Mouse (Mus musculus): Measurements from ENCODE around the gene Evc2. TPM values are rescaled to one million over a fixed set of nuclear protein-coding genes. Genes with fewer than 3 reads are reported as not detected.

Gene Evc2
- polyA plus RNA-seq, 1 experiment, result 0.13 TPM

DNA sequence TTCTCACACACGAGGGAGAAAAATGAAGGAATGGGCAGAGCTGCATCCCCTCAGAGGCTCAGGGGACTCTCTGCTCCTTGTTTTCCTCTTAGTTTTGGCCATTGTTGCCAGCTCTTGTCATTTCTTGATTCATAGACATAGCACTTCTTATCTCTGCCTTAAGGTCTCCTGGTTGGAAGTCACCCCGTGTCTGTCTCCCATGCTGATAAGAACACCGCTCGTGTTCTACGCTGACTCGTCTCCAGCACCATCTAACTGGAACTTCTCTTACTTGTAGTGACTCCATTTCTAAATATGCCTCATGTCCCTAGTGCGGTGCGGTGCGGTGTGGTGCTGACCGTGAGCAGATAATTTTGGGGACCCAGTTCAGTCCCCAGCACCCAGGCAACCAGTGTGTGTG lies 52.6 kb downstream of the Evc2 start:
- TF ChIP-seq CTCF (IDR thresholded peaks at IDR 0.05; ENCODE audit: low read depth, low read length) (no peak), POLR2A (IDR thresholded peaks at IDR 0.05; ENCODE audit: borderline replicate concordance, low read depth, low read length) (no peak)
- no peak overlapping the region for H3K4me3 ChIP-seq (ENCODE audit: insufficient read depth, low read length)
- H3K4me1 ChIP-seq (ENCODE audit: control insufficient read depth, insufficient read depth, low read length), result no peaks in the 10 kb centered on the region

DNA sequence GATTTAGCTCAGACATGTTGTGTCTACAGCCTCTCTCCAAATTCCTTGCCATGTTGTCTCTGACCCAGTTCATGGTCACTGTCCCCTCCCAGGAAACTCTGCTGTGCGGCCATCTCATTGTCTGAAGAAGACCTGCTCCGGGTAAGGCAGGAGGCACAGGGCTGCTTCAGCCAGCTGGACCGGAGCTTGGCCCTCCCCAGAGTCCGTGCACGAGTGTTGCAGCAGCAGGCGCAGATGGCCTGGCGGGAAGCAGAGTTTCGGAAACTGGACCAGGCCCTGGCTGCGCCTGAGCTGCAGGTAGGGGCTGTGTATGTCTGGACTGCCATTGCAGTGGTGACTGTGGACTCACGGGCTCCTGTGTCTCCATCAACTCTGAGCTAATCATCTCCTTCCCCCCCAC lies 53.6 kb downstream of the Evc2 start:
- H3K4me1 ChIP-seq (ENCODE audit: control insufficient read depth, insufficient read depth, low read length), result no peaks in the 10 kb centered on the region
- no peak overlapping the region for H3K4me3 ChIP-seq (ENCODE audit: insufficient read depth, low read length)
- TF ChIP-seq POLR2A (IDR thresholded peaks at IDR 0.05; ENCODE audit: borderline replicate concordance, low read depth, low read length) (no peak), CTCF (IDR thresholded peaks at IDR 0.05; ENCODE audit: low read depth, low read length) (no peak)
- H3K27ac ChIP-seq (ENCODE audit: insufficient read depth, low read depth, low read length), result no peak overlapping the region

More for the DNA sequence above, 52.6 kb downstream of the Evc2 start:
- no peak overlapping the region for H3K27ac ChIP-seq (ENCODE audit: insufficient read depth, low read depth, low read length)

DNA sequence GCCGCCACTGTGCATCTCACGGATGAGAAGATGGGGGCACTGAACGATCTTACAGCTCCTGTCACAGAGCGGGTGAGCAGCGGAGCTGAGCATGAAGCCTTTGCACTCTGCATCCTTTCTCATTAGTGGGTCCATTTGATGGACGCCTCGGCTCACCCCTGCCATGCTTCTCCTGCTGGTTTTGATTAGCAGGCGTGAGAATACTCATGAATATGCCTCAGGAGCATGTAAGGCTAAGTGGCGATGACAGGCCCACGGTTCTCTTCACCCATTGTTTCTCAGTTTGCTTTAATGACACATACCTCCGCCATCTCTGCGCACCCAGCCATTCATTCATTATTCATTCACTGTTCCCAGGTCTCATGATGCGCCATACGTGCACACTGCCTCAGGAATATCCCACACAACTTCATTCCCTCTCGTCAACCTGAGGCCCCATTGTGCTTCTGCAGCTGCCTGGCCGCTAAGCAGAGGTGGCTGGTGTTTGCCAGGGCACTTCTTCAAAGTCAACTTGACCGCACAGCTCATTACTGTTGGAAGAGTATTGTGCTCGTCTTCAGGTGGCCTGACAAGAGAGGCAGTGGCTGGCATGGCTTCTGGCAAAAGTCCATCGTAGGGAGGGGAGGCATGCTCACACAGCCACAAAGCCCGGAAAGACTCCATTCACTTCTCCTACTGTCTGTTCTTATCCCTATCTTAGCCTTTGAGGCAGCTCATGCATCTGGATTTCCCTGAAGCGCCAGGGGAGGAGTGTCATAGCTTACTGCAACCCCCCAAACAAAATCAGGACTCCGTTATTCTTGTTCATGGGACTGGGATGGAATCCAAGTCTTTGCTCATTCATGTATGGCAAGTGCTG lies 57.1 kb downstream of the Evc2 start:
- Histone ChIP-seq H3K4me3 (ENCODE audit: insufficient read depth, low read length) (no peak overlapping the region), H3K4me1 (ENCODE audit: control insufficient read depth, insufficient read depth, low read length) (no peaks in the 10 kb centered on the region), H3K27ac (ENCODE audit: insufficient read depth, low read depth, low read length) (no peak overlapping the region)
- no peak for TF ChIP-seq POLR2A (IDR thresholded peaks at IDR 0.05; ENCODE audit: borderline replicate concordance, low read depth, low read length)
- TF ChIP-seq CTCF (IDR thresholded peaks at IDR 0.05; ENCODE audit: low read depth, low read length), result no peak

DNA sequence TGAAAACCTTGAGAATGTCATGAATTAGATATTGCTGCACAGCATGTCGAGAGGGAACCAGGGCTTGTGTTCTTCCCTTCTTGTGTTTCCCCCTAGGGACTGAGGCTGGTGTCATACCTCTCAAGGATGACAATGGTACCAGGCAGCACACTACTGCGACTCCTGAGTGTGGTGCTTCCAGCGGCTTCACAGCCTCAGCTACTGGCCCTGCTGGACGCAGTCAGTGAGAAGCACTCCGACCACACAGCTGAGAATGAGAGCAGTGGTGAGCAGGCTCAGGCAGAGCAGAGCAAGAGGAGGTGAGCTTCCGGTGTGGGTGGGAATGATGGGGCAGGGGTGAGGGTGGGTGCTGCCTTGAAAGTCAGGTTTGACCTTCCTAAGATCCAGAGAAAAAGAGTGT lies 80.7 kb downstream of the Evc2 start:
- Histone ChIP-seq H3K4me1 (ENCODE audit: control insufficient read depth, insufficient read depth, low read length) (no peaks in the 10 kb centered on the region), H3K27ac (ENCODE audit: insufficient read depth, low read depth, low read length) (no peak overlapping the region), H3K4me3 (ENCODE audit: insufficient read depth, low read length) (no peak overlapping the region)
- TF ChIP-seq CTCF (IDR thresholded peaks at IDR 0.05; ENCODE audit: low read depth, low read length) (no peak), POLR2A (IDR thresholded peaks at IDR 0.05; ENCODE audit: borderline replicate concordance, low read depth, low read length) (no peak)

DNA sequence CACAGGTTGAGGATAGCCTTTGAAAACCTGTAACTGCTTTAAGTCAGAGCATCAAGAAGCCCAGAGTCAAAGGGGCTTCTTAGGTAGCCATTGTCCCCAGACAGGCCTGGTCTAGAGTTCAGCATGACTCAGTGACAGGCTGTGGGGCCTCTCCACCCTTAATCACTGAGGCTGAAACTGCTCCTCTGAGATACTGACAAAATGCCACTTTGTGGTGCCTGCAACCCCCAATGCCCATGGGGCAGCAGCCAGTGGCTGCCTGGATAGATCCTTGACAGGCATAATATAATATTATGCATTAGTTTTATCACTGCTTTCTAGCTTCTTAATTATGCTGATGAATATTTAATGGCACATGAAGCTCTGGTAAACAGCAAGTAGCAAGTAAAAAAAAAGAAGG lies 88.9 kb downstream of the Evc2 start:
- H3K27ac ChIP-seq (ENCODE audit: insufficient read depth, low read depth, low read length), result no peak overlapping the region
- TF ChIP-seq CTCF (IDR thresholded peaks at IDR 0.05; ENCODE audit: low read depth, low read length), result no peak
- no peak for TF ChIP-seq POLR2A (IDR thresholded peaks at IDR 0.05; ENCODE audit: borderline replicate concordance, low read depth, low read length)

DNA sequence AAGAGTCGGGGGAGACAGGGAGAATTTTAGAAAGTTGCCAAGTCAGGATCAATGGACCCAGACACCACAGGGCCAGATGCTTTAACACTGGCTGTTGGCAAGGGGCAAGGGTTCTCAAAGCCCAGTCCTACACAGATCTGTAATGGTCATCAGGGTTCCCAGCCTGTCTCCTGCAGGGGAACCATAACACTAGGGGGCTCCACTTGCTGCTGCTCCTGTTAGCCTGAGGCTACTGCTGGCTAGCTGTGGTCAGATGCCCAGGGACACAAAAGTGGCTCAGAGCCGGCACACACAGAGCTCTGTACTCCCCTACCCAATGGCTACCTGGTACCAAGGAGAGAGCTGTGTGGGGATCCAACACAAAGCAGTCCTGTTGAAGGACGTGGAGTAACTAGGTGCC lies 97.1 kb downstream of the Evc2 start:
- TF ChIP-seq CTCF (IDR thresholded peaks at IDR 0.05; ENCODE audit: low read depth, low read length) (no peak), POLR2A (IDR thresholded peaks at IDR 0.05; ENCODE audit: borderline replicate concordance, low read depth, low read length) (no peak)
- H3K4me1 ChIP-seq (ENCODE audit: control insufficient read depth, insufficient read depth, low read length), result no peaks in the 10 kb centered on the region
- no peak overlapping the region for H3K27ac ChIP-seq (ENCODE audit: insufficient read depth, low read depth, low read length)
- H3K4me3 ChIP-seq (ENCODE audit: insufficient read depth, low read length), result no peak overlapping the region

More for the DNA sequence above, 88.9 kb downstream of the Evc2 start:
- Histone ChIP-seq H3K4me1 (ENCODE audit: control insufficient read depth, insufficient read depth, low read length) (no peaks in the 10 kb centered on the region), H3K4me3 (ENCODE audit: insufficient read depth, low read length) (no peak overlapping the region)

DNA sequence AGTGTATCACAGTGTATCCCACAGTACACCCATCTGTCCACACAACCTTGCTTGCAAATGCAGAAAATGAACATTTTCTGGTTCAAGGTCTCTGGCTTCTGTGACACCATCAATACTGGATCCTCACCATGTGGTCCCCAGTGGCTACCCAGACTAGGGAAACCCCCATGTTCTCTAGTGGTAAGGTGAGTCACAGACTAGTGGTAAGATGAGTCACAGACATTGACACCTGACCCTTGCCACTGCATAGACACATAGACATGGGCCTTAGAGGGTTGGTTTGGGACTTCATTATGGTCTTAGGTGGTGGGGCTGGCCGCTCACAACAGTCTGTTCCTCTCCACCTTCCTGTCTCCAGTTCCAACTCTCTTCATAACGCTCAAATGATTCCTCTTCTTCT lies 104.5 kb downstream of the Evc2 start:
- Histone ChIP-seq H3K4me1 (ENCODE audit: control insufficient read depth, insufficient read depth, low read length) (no peaks in the 10 kb centered on the region), H3K27ac (ENCODE audit: insufficient read depth, low read depth, low read length) (no peak overlapping the region), H3K4me3 (ENCODE audit: insufficient read depth, low read length) (no peak overlapping the region)
- TF ChIP-seq POLR2A (IDR thresholded peaks at IDR 0.05; ENCODE audit: borderline replicate concordance, low read depth, low read length) (no peak), CTCF (IDR thresholded peaks at IDR 0.05; ENCODE audit: low read depth, low read length) (no peak)

DNA sequence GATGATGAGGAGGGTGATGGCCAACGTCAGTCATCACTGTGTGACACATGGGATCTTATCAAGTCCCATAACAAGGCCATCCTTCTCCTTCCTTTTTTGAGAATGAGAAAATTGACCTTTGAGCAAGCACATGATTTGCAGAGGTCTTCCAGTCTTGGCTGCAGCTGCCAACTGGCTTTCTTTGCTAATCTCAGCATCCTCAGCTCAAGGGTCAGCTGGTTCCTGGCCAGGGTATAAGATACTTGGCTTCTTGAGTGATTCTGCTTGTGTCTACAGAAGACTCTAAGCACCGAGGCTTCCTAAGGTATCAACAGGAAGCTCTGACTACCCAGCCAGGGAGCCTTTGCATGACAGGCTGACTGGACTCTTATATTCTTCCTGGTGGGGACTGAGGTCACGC lies 109.2 kb downstream of the Evc2 start:
- Histone ChIP-seq H3K27ac (ENCODE audit: insufficient read depth, low read depth, low read length) (no peak overlapping the region), H3K4me3 (ENCODE audit: insufficient read depth, low read length) (no peak overlapping the region), H3K4me1 (ENCODE audit: control insufficient read depth, insufficient read depth, low read length) (no peaks in the 10 kb centered on the region)
- TF ChIP-seq POLR2A (IDR thresholded peaks at IDR 0.05; ENCODE audit: borderline replicate concordance, low read depth, low read length) (no peak), CTCF (IDR thresholded peaks at IDR 0.05; ENCODE audit: low read depth, low read length) (no peak)

DNA sequence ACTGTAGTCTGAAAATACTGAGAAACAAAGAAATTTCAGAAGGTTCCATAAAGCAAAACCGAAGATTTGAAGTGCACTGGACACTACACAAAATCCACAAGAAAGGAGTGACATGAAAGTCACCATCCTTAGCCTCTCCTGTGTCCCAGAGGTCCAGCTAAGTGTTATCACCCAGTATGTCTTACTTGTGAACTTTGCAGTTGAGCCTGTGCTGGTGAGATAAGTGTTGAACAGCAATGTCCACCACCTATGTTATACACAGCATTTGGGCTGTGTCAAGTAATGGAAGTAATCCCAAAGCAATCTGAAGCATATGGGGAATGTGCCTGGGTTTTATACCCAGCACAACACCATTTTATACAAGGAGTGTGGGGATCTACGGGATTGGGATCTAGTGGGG lies 118.3 kb downstream of the Evc2 start:
- Histone ChIP-seq H3K27ac (ENCODE audit: insufficient read depth, low read depth, low read length) (no peak overlapping the region), H3K4me3 (ENCODE audit: insufficient read depth, low read length) (no peak overlapping the region), H3K4me1 (ENCODE audit: control insufficient read depth, insufficient read depth, low read length) (no peaks in the 10 kb centered on the region)
- TF ChIP-seq POLR2A (IDR thresholded peaks at IDR 0.05; ENCODE audit: borderline replicate concordance, low read depth, low read length) (no peak), CTCF (IDR thresholded peaks at IDR 0.05; ENCODE audit: low read depth, low read length) (no peak)

DNA sequence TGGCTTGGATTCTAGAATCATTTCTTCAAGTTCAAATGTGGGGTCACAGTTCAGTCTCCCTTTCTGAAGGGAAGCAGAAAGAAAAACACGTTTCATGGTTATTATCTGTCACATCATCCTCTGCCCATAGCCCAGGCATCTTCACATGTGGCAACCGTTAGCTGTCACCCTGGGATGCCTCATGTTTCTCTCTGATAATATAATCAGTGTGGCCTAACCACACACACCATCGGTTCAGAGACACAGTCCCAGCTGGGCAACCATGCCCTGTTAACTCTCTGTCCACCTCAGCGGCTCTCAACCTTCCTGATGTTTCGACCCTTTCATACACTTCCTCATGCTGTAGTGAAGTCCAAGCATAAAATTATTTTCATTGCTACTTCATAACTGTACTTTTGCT lies 118.9 kb downstream of the Evc2 start:
- TF ChIP-seq CTCF (IDR thresholded peaks at IDR 0.05; ENCODE audit: low read depth, low read length) (no peak), POLR2A (IDR thresholded peaks at IDR 0.05; ENCODE audit: borderline replicate concordance, low read depth, low read length) (no peak)
- no peak overlapping the region for H3K4me3 ChIP-seq (ENCODE audit: insufficient read depth, low read length)
- H3K4me1 ChIP-seq (ENCODE audit: control insufficient read depth, insufficient read depth, low read length), result no peaks in the 10 kb centered on the region
- no peak overlapping the region for H3K27ac ChIP-seq (ENCODE audit: insufficient read depth, low read depth, low read length)
